Mouse (Mus musculus) forebrain, embryonic 14.5 days (tissue): ENCODE results near the gene Adprhl2. TPM values are rescaled to one million over a fixed set of nuclear protein-coding genes. Genes with fewer than 3 reads are reported as not detected.

Experiments
- ATAC-seq: fragments of 200-750 bp; cut with Nextera tagmentation; 2 replicates; pipeline ENCODE4 v1.8.0; 2017; ENCODE audit warnings: mild to moderate bottlenecking, moderate library complexity
- DNase-seq: peaks from one replicate; pipeline ENCODE4 v3.0.0-alpha.2; 2015; ENCODE audit warnings: low spot score
- H3K27ac ChIP-seq: fragments of 300-500 bp; sonication (generic); 2 replicates; pipeline ENCODE4 v1.5.1; 2014; ENCODE audit warnings: low read depth, mild to moderate bottlenecking, control low read depth, low read length, moderate library complexity
- H3K27me3 ChIP-seq: fragments of 300-500 bp; sonication (generic); replicated peaks from 2 replicates; pipeline ENCODE4 v1.6.1; 2014; ENCODE audit warnings: low read length, control low read depth, mixed read lengths; ENCODE audit not compliant: control insufficient read depth, insufficient read depth
- H3K36me3 ChIP-seq: fragments of 300-500 bp; sonication (generic); 2 replicates; pipeline ENCODE4 v1.6.1; 2014; ENCODE audit warnings: low read length, control low read depth; ENCODE audit not compliant: control insufficient read depth, insufficient read depth
- H3K4me1 ChIP-seq: fragments of 300-500 bp; sonication (generic); 2 replicates; pipeline ENCODE4 v1.6.1; 2014; ENCODE audit warnings: antibody characterized with exemption, low read length, control low read depth; ENCODE audit not compliant: control insufficient read depth, insufficient read depth
- H3K4me2 ChIP-seq: fragments of 300-500 bp; sonication (generic); 2 replicates; pipeline ENCODE4 v1.6.1; 2014; ENCODE audit warnings: mild to moderate bottlenecking, control low read depth, low read length
- H3K4me3 ChIP-seq: fragments of 300-500 bp; sonication (generic); 2 replicates; pipeline ENCODE4 v1.5.1; 2014; ENCODE audit warnings: low read depth, low read length, control low read depth
- H3K9ac ChIP-seq: fragments of 300-500 bp; sonication (generic); 2 replicates; pipeline ENCODE4 v1.6.1; 2014; ENCODE audit warnings: mild to moderate bottlenecking, low read length, control low read depth, moderate library complexity
- H3K9me3 ChIP-seq: fragments of 300-500 bp; sonication (generic); replicated peaks from 2 replicates; pipeline ENCODE4 v1.6.1; 2016; ENCODE audit warnings: low read length, control low read depth, mixed read lengths; ENCODE audit not compliant: control insufficient read depth
- WGBS: fragments of 180-500 bp; shearing (Covaris S2); extraction: QIAGEN DNeasy Blood & Tissue Kit; methylation state at CpG from one replicate; pipeline ENCODE4 v1.1.7; 2014; 5-methylcytosine and 5-hydroxymethylcytosine counted together
- polyA plus RNA-seq: library from polyadenylated mRNA; unstranded; fragments of >200 nt; fragmentation: Nextera tagmentation; extraction: Ambion mirVana; gene quantifications from 2 replicates; pipeline ENCODE4 v1.2.1, GENCODE M21; 2014

The Adprhl2 gene
- polyA plus RNA-seq, 1 experiment from 2014 or later: 53.9 TPM

DNA sequence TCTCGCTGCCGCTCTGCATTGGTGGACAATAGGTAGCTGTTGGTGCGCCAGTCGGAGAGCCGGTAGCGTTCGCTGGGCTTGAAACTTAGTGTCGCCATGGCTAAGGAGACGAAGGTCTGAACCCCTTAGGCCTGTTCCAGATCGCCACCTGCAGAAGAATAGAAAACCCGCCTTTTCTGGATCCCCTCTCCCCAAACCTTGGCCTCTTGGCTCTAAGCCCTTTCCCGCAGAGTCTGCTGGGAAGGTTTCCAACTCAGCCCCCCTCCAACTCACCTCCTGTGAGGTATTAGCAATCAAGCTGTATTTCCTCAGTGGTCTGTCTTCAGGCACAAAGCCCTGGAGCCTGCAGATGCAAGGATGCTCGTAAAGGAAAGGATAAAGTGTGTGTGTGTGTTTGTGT is 3.4 kb upstream of the Adprhl2 start:
- no peaks in the 10 kb centered on the region; the same call in 1 of the 2 replicates for H3K27me3 ChIP-seq
- peak overlapping the region; percentile 34 for H3K4me2 ChIP-seq
- ATAC-seq: no peak
- no peaks in the 10 kb centered on the region for H3K36me3 ChIP-seq
- no peak overlapping the region for H3K4me3 ChIP-seq
- 0 out of 2 replicates have a peak, but pooled peaks cover 9% of the 10 kb centered on the region for H3K4me1 ChIP-seq
- 16% methylated on average over 13 of the region's 13 CpGs for WGBS
- H3K9me3 ChIP-seq: no peaks in the 10 kb centered on the region
- peak; percentile 48 for DNase-seq
- no peak overlapping the region for H3K27ac ChIP-seq
- H3K9ac ChIP-seq: peak overlapping the region; percentile 32; the same call in 1 of the 2 replicates

- DNase-seq: no peak
- H3K4me1 ChIP-seq: 0 out of 2 replicates have a peak, but pooled peaks cover 9% of the 10 kb centered on the region
- H3K27ac ChIP-seq: no peak overlapping the region
- no peaks in the 10 kb centered on the region; the same call in 1 of the 2 replicates for H3K27me3 ChIP-seq
- no peak overlapping the region for H3K4me2 ChIP-seq
- H3K9ac ChIP-seq: no peak overlapping the region
- no peak overlapping the region for H3K4me3 ChIP-seq
- H3K36me3 ChIP-seq: peaks cover 11% of the 10 kb centered on the region
- 96% methylated on average over 13 of the region's 13 CpGs for WGBS
- no peaks in the 10 kb centered on the region for H3K9me3 ChIP-seq
- ATAC-seq: no peak
Observed at GRCm38 (mm10) chr4:126322646-126323045, 1.1 kb upstream of the Adprhl2 start.

GRCm38 (mm10) chr4:126321854-126322511 is 480 bp upstream of the Adprhl2 start:
- ATAC-seq (peak; percentile 48; the same call in 1 of the 2 replicates), DNase-seq (no peak)
- no peaks in the 10 kb centered on the region; the same call in 1 of the 2 replicates for H3K27me3 ChIP-seq
- H3K36me3 ChIP-seq: peaks cover 17% of the 10 kb centered on the region
- WGBS: 58% methylated on average over 28 of the region's 28 CpGs
- peak overlapping the region; percentile 84 for H3K4me3 ChIP-seq
- H3K4me2 ChIP-seq: peak overlapping the region; percentile 95
- H3K4me1 ChIP-seq: 0 out of 2 replicates have a peak, but pooled peaks cover 9% of the 10 kb centered on the region
- H3K9me3 ChIP-seq: no peaks in the 10 kb centered on the region
- no peak overlapping the region for H3K27ac ChIP-seq
- H3K9ac ChIP-seq: 0 out of 2 replicates have a peak overlapping the region, but pooled peaks have one; percentile 6

DNA sequence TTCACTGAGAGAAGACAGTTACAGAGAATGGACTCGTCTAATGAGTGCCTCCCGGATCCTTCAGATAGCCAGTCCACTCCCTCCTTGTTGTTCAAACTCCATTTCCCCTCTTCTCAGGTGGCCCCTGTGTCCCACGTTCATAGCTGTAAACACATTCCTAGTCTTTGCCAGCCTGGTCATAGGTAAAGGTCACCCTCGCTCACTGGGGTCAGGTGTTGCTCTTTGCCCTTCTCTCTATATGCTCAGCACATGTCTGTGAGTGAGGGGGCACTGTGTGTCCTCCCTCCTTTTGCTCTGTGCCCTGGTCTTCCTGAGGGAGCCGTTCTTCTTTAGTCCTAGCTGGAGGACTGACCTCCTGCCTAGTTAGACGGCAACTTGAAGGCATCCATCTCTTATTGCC is 1.7 kb downstream of the Adprhl2 start:
- no peak overlapping the region for H3K9ac ChIP-seq
- ATAC-seq: no peak
- no peak overlapping the region for H3K27ac ChIP-seq
- 0 out of 2 replicates have a peak, but pooled peaks cover 5% of the 10 kb centered on the region for H3K4me1 ChIP-seq
- H3K36me3 ChIP-seq: peaks cover 37% of the 10 kb centered on the region
- no peaks in the 10 kb centered on the region for H3K9me3 ChIP-seq
- no peaks in the 10 kb centered on the region; the same call in 1 of the 2 replicates for H3K27me3 ChIP-seq
- no peak overlapping the region for H3K4me3 ChIP-seq
- H3K4me2 ChIP-seq: no peak overlapping the region
- DNase-seq: no peak
- 93% methylated on average over 6 of the region's 6 CpGs for WGBS

DNA sequence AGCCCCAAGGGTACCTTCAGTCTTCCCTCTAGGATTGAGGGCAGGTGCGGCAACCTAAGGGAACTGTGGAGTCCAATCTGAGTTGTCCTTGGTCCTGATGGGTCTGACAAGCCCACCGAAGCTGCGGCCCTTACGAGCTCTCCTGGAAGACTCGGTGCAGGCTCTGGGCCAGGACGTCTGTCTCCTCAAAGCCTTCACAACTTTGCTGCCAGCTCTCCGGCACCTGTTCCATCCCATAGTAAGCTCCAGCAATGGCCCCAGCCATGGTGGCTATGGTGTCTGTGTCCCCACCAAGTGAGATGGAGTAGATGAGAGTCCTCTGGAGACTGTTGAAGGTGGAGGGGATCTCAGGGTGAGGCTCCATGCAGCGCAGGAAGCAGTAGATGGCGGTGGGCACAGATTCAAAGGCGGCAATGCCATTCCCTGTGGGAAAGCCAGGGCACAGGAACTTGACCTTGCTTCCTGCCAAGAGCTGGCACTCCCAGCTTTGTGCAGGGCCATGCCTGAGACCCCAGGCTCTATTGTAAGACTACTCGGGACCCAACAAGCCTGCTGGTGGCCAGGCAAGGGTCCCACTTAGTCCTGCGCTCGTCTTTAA is 5.0 kb downstream of the Adprhl2 start:
- Histone ChIP-seq H3K9me3 (no peaks in the 10 kb centered on the region), H3K9ac (no peak overlapping the region), H3K27me3 (no peaks in the 10 kb centered on the region), H3K4me3 (no peak overlapping the region), H3K27ac (no peak overlapping the region), H3K36me3 (peaks cover 39% of the 10 kb centered on the region), H3K4me2 (no peak overlapping the region), H3K4me1 (0 out of 2 replicates have a peak, but pooled peaks cover 5% of the 10 kb centered on the region)
- ATAC-seq (no peak), DNase-seq (no peak)
- WGBS: 93% methylated on average over 13 of the region's 13 CpGs

DNA sequence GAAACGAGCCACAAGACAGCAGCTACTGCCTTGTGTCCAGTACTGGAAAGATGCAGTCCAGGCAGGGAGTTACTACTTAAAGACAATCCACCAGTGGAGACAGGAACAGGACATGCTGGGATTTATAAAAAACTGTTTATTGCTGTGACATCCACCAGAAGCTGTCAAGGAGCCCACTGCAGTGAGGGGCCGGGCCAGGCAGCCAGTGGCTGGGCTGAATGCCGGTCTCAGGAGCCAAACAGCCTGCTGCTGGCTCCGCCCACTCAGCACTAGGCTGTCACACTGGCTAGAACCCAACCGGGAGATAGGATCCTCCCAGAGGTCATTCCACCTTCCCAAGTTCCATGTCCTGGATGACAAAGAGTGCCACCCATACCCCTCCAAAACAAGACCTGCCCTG is 5.6 kb downstream of the Adprhl2 start:
- WGBS: 41% methylated on average over 5 of the region's 5 CpGs
- no peak overlapping the region for H3K27ac ChIP-seq
- H3K4me3 ChIP-seq: no peak overlapping the region
- no peak overlapping the region for H3K4me2 ChIP-seq
- 0 out of 2 replicates have a peak, but pooled peaks cover 5% of the 10 kb centered on the region for H3K4me1 ChIP-seq
- H3K27me3 ChIP-seq: no peaks in the 10 kb centered on the region
- DNase-seq (no peak), ATAC-seq (no peak)
- no peak overlapping the region for H3K9ac ChIP-seq
- H3K36me3 ChIP-seq: peaks cover 39% of the 10 kb centered on the region
- H3K9me3 ChIP-seq: no peaks in the 10 kb centered on the region

DNA sequence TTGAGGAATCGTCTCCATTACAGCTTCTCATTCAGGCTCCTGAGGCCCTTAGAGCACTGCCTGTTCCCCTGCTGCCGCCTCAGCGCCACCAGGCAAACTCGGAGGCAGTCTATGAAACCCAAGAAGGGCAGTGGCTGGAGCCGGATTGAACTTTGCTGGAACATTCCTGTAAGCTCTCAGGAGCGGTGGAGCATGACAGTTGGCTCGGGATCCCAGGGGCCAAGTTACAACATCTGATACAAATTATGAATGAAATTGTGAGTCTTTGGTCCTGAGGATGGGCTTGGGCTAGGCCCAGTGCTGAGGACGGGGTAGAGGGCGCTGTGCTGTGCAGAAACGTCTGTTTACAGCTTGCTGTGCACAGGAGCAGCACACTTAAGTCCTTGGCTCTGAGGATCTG is 7.1 kb downstream of the Adprhl2 start:
- H3K4me1 ChIP-seq: no peaks in the 10 kb centered on the region
- DNase-seq: no peak
- no peak overlapping the region for H3K4me2 ChIP-seq
- H3K9ac ChIP-seq: no peak overlapping the region
- H3K36me3 ChIP-seq: peaks cover 39% of the 10 kb centered on the region
- H3K4me3 ChIP-seq: no peak overlapping the region
- no peaks in the 10 kb centered on the region for H3K27me3 ChIP-seq
- no peak for ATAC-seq
- 56% methylated on average over 10 of the region's 10 CpGs for WGBS
- H3K27ac ChIP-seq: no peak overlapping the region
- H3K9me3 ChIP-seq: no peaks in the 10 kb centered on the region

DNA sequence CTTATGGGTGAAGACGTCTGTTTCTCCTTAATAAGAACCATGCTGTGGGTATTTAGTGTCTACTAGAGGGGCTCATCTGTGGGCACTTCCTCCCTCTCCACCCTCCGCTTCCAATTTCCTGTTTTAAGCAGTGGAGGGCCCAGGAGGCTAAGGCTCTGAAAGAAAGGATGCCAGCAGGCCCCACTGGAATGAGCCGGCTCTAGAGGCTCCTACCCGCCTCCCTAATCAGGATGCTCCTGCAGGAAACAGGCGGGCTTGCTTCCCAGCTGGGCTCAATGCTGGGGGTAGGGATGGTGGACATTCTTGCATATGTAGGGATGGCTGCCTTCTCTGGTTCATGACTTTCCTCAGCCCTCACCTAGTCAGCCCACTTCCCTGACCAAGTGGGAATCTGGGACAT is 8.3 kb downstream of the Adprhl2 start:
- WGBS: 37% methylated on average over 5 of the region's 5 CpGs

More for the DNA sequence above, 8.3 kb downstream of the Adprhl2 start:
- no peak overlapping the region for H3K9ac ChIP-seq
- DNase-seq (no peak), ATAC-seq (no peak)
- no peaks in the 10 kb centered on the region for H3K4me1 ChIP-seq
- H3K4me2 ChIP-seq: no peak overlapping the region
- no peak overlapping the region for H3K27ac ChIP-seq
- H3K9me3 ChIP-seq: no peaks in the 10 kb centered on the region
- H3K4me3 ChIP-seq: no peak overlapping the region
- H3K36me3 ChIP-seq: peaks cover 34% of the 10 kb centered on the region
- H3K27me3 ChIP-seq: no peaks in the 10 kb centered on the region
